Mouse (Mus musculus): ENCODE data around the gene Ccdc115.

GRCm38 (mm10) chr1:34431431-34431830 is 8.0 kb downstream of the Ccdc115 start:
- TF ChIP-seq CTCF (IDR thresholded peaks at IDR 0.05; ENCODE audit: control insufficient read depth, insufficient read depth, insufficient replicate concordance, low read depth, low read length) (no peak), POLR2A (IDR thresholded peaks at IDR 0.05; ENCODE audit: control insufficient read depth, low read depth, low read length) (no peak)
